Mouse (Mus musculus): ENCODE measurements around the gene Txndc12. TPM values are rescaled to one million over a fixed set of nuclear protein-coding genes. Genes with fewer than 3 reads are reported as not detected.

The Txndc12 gene
- polyA plus RNA-seq, 1 experiment: 68.9 TPM

DNA sequence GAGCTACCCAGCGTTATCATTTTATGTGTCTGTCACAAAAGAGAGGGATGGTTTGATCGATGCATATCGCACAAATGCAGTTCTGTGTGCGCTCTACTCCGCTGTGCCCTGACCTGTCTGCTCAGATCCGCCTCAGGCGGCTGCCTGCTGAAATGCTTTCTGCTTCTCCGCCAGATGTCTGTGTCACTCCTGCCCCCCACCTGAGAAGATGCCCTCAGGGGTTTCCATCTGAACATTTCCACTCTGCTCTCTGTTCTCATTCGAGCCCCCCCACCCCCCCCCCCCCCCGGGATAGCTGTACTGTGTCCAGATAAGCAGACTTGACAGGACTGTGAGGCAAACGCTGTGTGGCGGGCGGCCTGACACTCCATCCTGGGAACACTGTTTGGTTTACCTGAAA lies 49.4 kb downstream of the Txndc12 start:
- Histone ChIP-seq H3K4me1 (ENCODE audit: control insufficient read depth, insufficient read depth, low read length) (no peaks in the 10 kb centered on the region), H3K27ac (ENCODE audit: insufficient read depth, low read depth, low read length) (no peak overlapping the region), H3K4me3 (ENCODE audit: insufficient read depth, low read length) (no peak overlapping the region)
- TF ChIP-seq POLR2A (IDR thresholded peaks at IDR 0.05; ENCODE audit: borderline replicate concordance, low read depth, low read length): no peak
- TF ChIP-seq CTCF (IDR thresholded peaks at IDR 0.05; ENCODE audit: low read depth, low read length): no peak

DNA sequence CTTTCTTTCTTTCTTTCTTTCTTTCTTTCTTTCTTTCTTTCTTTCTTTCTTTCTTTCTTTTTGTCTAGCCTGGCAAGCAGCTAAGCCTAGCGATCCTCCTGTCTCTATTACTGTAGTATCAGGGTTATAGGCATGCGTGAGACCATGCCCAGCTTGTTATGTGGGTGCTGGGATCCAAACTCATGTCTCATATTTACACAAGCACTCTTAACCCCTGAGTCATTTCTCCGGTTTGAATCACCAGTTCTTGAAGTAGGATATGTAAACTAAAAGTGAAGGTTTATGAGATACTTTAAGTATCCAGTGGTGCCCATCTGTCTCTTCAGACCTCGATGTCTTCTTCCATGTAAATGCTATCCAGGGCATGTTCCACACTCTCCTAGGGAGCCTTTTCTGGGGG lies 53.1 kb downstream of the Txndc12 start:
- Histone ChIP-seq H3K4me1 (ENCODE audit: control insufficient read depth, insufficient read depth, low read length) (no peaks in the 10 kb centered on the region), H3K27ac (ENCODE audit: insufficient read depth, low read depth, low read length) (no peak overlapping the region), H3K4me3 (ENCODE audit: insufficient read depth, low read length) (no peak overlapping the region)
- TF ChIP-seq CTCF (IDR thresholded peaks at IDR 0.05; ENCODE audit: low read depth, low read length): no peak
- TF ChIP-seq POLR2A (IDR thresholded peaks at IDR 0.05; ENCODE audit: borderline replicate concordance, low read depth, low read length): no peak

DNA sequence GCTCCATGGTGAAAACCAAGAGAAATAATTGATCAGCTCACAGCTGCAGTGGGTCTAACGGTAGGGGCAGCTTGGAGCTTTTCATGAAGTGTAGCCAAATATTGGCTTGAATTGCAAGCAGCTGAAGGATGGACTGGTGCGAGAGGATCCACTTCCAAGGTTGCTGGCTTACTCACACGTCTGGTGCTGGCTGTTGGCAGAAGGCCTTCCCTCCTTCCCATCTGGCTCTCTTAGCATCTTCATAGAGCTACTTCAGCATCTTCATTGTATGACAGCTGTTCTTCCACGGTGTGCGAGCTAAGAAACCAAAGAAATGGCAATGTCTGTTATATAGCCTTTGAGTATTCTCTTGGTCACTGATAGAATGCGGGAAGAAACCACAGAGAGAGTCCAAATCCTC lies 56.5 kb downstream of the Txndc12 start:
- TF ChIP-seq POLR2A (IDR thresholded peaks at IDR 0.05; ENCODE audit: borderline replicate concordance, low read depth, low read length) (no peak), CTCF (IDR thresholded peaks at IDR 0.05; ENCODE audit: low read depth, low read length) (no peak)
- H3K27ac ChIP-seq (ENCODE audit: insufficient read depth, low read depth, low read length): no peak overlapping the region
- no peak overlapping the region for H3K4me3 ChIP-seq (ENCODE audit: insufficient read depth, low read length)
- no peaks in the 10 kb centered on the region for H3K4me1 ChIP-seq (ENCODE audit: control insufficient read depth, insufficient read depth, low read length)

DNA sequence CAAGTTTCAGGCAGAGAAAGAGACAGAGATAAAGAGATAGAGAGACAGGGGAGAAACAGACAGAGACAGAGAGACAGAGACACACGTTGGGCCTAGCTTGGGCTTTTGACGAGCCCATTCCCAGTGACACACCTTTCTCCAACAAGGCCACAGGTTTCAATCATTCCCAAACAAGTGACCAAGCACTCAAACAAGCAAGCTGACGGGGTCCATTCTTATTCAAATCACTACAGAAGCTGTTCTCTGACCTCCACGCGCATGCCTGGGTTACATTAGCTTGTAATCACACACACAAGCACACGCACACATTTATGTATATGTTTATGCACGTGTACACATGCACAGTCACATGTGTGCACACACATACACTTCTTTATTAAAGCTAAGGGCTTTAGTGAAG lies 66.0 kb downstream of the Txndc12 start:
- Histone ChIP-seq H3K4me3 (ENCODE audit: insufficient read depth, low read length) (no peak overlapping the region), H3K4me1 (ENCODE audit: control insufficient read depth, insufficient read depth, low read length) (peaks cover 5% of the 10 kb centered on the region; the same call in 1 of the 2 replicates), H3K27ac (ENCODE audit: insufficient read depth, low read depth, low read length) (no peak overlapping the region)
- TF ChIP-seq CTCF (IDR thresholded peaks at IDR 0.05; ENCODE audit: low read depth, low read length) (no peak), POLR2A (IDR thresholded peaks at IDR 0.05; ENCODE audit: borderline replicate concordance, low read depth, low read length) (no peak)

DNA sequence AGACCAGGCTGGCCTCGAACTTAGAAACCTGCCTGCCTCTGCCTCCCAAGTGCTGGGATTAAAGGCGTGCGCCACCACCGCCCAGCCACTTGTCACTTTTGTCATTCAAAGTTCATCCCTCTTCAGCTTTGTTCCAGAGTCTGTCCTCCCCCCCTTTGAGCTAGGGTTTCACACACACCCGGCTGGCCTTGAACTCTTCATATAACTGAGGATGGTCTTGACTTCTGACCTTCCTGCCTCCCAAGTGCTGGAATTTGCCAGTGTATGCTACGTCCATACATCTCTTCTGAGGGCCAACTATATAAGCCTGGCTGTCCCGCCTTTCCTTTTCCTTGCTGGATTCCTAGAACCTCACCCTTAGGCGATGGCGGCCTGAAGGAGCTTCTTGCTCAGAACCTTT lies 68.5 kb downstream of the Txndc12 start:
- TF ChIP-seq POLR2A (IDR thresholded peaks at IDR 0.05; ENCODE audit: borderline replicate concordance, low read depth, low read length): no peak
- no peak for TF ChIP-seq CTCF (IDR thresholded peaks at IDR 0.05; ENCODE audit: low read depth, low read length)
- no peak overlapping the region for H3K27ac ChIP-seq (ENCODE audit: insufficient read depth, low read depth, low read length)
- H3K4me1 ChIP-seq (ENCODE audit: control insufficient read depth, insufficient read depth, low read length): peaks cover 11% of the 10 kb centered on the region
- H3K4me3 ChIP-seq (ENCODE audit: insufficient read depth, low read length): no peak overlapping the region

DNA sequence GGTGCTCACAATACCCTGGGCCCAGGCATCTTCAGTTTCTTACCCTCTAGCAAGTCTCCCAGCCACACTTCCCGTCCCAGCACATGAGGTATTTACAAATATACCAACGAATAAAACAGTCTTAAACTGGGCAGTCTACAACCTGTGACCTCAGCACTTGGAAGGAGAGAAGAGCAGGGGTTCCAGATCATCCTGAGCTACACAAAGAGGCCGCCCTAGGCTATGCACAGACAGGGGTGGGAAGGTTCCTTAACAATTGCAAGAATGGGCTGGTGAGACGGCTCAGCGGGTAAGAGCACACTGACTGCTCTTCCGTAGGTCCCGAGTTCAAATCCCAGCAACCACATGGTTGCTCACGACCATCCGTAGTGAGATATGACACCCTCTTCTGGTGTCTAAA lies 68.9 kb downstream of the Txndc12 start:
- TF ChIP-seq POLR2A (IDR thresholded peaks at IDR 0.05; ENCODE audit: borderline replicate concordance, low read depth, low read length) (no peak), CTCF (IDR thresholded peaks at IDR 0.05; ENCODE audit: low read depth, low read length) (no peak)
- Histone ChIP-seq H3K4me1 (ENCODE audit: control insufficient read depth, insufficient read depth, low read length) (peaks cover 11% of the 10 kb centered on the region), H3K27ac (ENCODE audit: insufficient read depth, low read depth, low read length) (no peak overlapping the region), H3K4me3 (ENCODE audit: insufficient read depth, low read length) (no peak overlapping the region)

DNA sequence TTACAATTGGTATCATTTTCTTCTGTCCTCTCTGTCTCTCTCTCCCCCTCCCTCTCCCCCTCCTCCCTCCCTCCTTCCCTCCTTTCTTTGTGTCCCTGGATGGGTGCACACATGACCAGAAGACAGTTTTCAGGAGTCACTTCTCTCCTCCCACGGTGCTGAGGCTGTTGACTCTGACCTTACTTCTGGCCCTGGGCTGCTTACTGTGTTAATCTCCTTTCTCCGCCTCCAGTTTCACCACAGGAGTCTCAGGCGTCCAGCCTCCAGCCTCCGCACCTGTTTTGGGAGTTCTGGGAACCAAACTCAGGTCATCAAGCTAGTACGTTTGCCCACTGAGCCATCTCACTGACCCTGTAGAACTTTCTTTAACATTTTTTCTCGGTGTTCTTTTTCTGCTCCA lies 69.7 kb downstream of the Txndc12 start:
- H3K27ac ChIP-seq (ENCODE audit: insufficient read depth, low read depth, low read length): no peak overlapping the region
- H3K4me1 ChIP-seq (ENCODE audit: control insufficient read depth, insufficient read depth, low read length): peaks cover 11% of the 10 kb centered on the region
- H3K4me3 ChIP-seq (ENCODE audit: insufficient read depth, low read length): no peak overlapping the region
- no peak for TF ChIP-seq POLR2A (IDR thresholded peaks at IDR 0.05; ENCODE audit: borderline replicate concordance, low read depth, low read length)
- no peak for TF ChIP-seq CTCF (IDR thresholded peaks at IDR 0.05; ENCODE audit: low read depth, low read length)

DNA sequence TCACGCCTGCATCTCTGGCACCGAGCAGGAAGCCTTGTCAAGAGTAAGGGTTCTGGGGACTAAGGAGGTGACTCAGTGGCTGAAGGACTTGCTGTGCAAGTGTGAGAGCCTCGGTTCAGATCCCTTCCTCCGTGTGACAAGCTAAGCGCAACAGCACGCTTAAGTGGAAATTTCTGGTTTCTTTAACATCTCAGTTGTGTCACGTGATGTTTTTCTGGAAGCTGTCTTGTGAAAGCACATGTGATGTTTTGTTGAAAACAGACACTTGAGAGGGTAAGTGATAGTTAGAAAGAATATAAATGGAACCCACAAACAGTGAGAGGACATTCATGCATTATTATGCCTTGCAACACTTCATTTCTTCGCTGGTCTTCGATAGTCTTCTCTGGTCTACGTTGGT lies 70.4 kb downstream of the Txndc12 start:
- Histone ChIP-seq H3K4me1 (ENCODE audit: control insufficient read depth, insufficient read depth, low read length) (peaks cover 14% of the 10 kb centered on the region), H3K4me3 (ENCODE audit: insufficient read depth, low read length) (no peak overlapping the region), H3K27ac (ENCODE audit: insufficient read depth, low read depth, low read length) (no peak overlapping the region)
- TF ChIP-seq CTCF (IDR thresholded peaks at IDR 0.05; ENCODE audit: low read depth, low read length) (no peak), POLR2A (IDR thresholded peaks at IDR 0.05; ENCODE audit: borderline replicate concordance, low read depth, low read length) (no peak)

DNA sequence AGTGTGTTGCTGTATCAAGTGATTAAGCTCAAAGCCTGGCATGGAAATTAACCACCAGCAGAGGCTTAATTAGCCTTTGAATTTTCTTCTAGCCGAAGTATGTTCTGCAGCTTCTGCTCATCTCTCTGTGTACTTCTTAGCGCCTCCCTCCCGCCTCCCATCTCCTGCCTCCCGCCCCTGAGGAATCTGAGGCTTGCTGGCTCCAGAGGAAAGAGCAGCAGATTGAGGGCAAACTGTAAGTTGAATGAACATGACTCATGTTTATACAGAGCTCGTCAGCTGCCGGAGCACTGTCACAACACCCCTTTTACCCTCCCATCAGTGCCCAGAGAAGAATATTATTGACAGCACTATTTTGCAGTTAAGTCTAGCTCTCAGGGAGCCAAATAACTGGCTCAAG lies 71.5 kb downstream of the Txndc12 start:
- TF ChIP-seq POLR2A (IDR thresholded peaks at IDR 0.05; ENCODE audit: borderline replicate concordance, low read depth, low read length) (no peak), CTCF (IDR thresholded peaks at IDR 0.05; ENCODE audit: low read depth, low read length) (no peak)
- no peak overlapping the region for H3K27ac ChIP-seq (ENCODE audit: insufficient read depth, low read depth, low read length)
- H3K4me1 ChIP-seq (ENCODE audit: control insufficient read depth, insufficient read depth, low read length): peaks cover 14% of the 10 kb centered on the region
- no peak overlapping the region for H3K4me3 ChIP-seq (ENCODE audit: insufficient read depth, low read length)

DNA sequence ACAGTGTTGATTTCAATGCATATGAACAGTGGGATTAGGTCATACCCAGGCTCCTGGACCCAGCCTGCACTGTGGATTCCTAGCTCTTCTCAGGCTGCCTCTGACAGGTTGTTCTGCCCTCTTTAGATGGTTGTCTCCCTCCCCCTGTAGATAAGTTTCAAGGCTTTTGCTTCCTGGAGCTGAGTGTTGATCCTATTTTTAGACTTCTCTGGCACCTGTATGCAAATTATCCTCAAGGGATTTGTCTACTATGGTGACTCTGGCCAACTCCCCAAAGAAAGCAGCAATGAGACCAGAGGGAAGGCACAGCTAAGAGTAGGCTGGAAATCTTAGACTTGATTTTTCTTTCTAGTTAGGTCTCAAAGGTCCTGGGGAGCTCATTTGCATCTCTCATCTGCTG lies 73.1 kb downstream of the Txndc12 start:
- no peak overlapping the region for H3K4me3 ChIP-seq (ENCODE audit: insufficient read depth, low read length)
- peaks cover 16% of the 10 kb centered on the region for H3K4me1 ChIP-seq (ENCODE audit: control insufficient read depth, insufficient read depth, low read length)
- H3K27ac ChIP-seq (ENCODE audit: insufficient read depth, low read depth, low read length): no peak overlapping the region
- TF ChIP-seq POLR2A (IDR thresholded peaks at IDR 0.05; ENCODE audit: borderline replicate concordance, low read depth, low read length) (no peak), CTCF (IDR thresholded peaks at IDR 0.05; ENCODE audit: low read depth, low read length) (no peak)

DNA sequence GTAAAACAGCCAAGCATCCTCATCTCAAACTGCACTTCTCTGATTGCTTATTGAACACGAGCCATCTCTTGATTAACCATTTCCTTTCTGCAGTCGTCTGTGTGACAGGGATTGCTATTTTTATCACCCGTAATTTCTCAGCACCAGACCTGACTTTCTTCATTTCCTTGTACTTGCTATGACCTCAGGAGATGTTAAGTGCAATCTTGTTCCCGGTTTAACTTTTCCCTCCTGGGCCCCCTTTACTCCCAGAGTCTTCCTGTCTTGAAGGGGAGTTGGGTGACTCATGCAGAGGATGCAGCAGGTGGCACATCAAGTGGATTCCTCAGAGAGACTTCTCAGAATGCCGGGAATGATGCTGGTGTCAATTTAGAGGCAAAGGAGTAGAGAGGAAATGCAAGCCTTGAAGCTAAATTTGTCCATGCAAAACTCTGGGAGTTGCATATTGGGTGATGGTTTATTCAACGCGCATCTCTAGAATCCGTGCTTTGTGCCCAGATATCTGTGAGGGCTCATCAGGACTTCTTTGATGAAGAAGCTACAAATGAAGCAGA lies 75.5 kb downstream of the Txndc12 start:
- TF ChIP-seq CTCF (IDR thresholded peaks at IDR 0.05; ENCODE audit: low read depth, low read length): no peak
- H3K27ac ChIP-seq (ENCODE audit: insufficient read depth, low read depth, low read length): no peak overlapping the region
- no peak overlapping the region for H3K4me3 ChIP-seq (ENCODE audit: insufficient read depth, low read length)
- peaks cover 22% of the 10 kb centered on the region for H3K4me1 ChIP-seq (ENCODE audit: control insufficient read depth, insufficient read depth, low read length)

Other genes with a start within 250 kb of the Txndc12 start
- gene Cc2d1b, start 214.7 kb upstream of the Txndc12 start, polyA plus RNA-seq (2012; ENCODE audit: insufficient read depth, insufficient read length, missing spikeins): 37.9 and 49.0 TPM in 2 replicates
- not detected in 2 replicates for gene 3110021N24Rik, start 115.0 kb upstream of the Txndc12 start, polyA plus RNA-seq (2012; ENCODE audit: insufficient read depth, insufficient read length, missing spikeins)
- 1.3 and 2.0 TPM in 2 replicates for gene Zfyve9, start 53.8 kb upstream of the Txndc12 start, polyA plus RNA-seq (2012; ENCODE audit: insufficient read depth, insufficient read length, missing spikeins)
- gene Btf3l4, start 987 bp upstream of the Txndc12 start, polyA plus RNA-seq (2012; ENCODE audit: insufficient read depth, insufficient read length, missing spikeins): 46.4 and 51.1 TPM in 2 replicates
- gene Kti12, start 13.2 kb downstream of the Txndc12 start, polyA plus RNA-seq (2012; ENCODE audit: insufficient read depth, insufficient read length, missing spikeins): 10.2 TPM in 2 replicates
- not detected in 2 replicates for gene A730015C16Rik, start 14.0 kb downstream of the Txndc12 start, polyA plus RNA-seq (2012; ENCODE audit: insufficient read depth, insufficient read length, missing spikeins)
- not detected in 2 replicates for gene Rab3b, start 44.5 kb downstream of the Txndc12 start, polyA plus RNA-seq (2012; ENCODE audit: insufficient read depth, insufficient read length, missing spikeins)
- 117 and 130 TPM in 2 replicates for gene Nrd1, start 166.1 kb downstream of the Txndc12 start, polyA plus RNA-seq (2012; ENCODE audit: insufficient read depth, insufficient read length, missing spikeins)